Mouse (Mus musculus) thymus, postnatal 0 days (tissue): ENCODE results near the gene Eno2. TPM values are rescaled to one million over a fixed set of nuclear protein-coding genes. Genes with fewer than 3 reads are reported as not detected.

Source experiments
- DNase-seq: peaks from one replicate; pipeline ENCODE4 v3.0.0-alpha.2; 2015; ENCODE audit warnings: low spot score
- polyA plus RNA-seq: library from polyadenylated mRNA; unstranded; fragments of >200 nt; fragmentation: Nextera tagmentation; extraction: Ambion mirVana; gene quantifications from 2 replicates; pipeline ENCODE4 v1.2.1, GENCODE M21; 2015

Gene Eno2
- polyA plus RNA-seq, 1 experiment from 2014 or later, result 3.8 TPM

DNA sequence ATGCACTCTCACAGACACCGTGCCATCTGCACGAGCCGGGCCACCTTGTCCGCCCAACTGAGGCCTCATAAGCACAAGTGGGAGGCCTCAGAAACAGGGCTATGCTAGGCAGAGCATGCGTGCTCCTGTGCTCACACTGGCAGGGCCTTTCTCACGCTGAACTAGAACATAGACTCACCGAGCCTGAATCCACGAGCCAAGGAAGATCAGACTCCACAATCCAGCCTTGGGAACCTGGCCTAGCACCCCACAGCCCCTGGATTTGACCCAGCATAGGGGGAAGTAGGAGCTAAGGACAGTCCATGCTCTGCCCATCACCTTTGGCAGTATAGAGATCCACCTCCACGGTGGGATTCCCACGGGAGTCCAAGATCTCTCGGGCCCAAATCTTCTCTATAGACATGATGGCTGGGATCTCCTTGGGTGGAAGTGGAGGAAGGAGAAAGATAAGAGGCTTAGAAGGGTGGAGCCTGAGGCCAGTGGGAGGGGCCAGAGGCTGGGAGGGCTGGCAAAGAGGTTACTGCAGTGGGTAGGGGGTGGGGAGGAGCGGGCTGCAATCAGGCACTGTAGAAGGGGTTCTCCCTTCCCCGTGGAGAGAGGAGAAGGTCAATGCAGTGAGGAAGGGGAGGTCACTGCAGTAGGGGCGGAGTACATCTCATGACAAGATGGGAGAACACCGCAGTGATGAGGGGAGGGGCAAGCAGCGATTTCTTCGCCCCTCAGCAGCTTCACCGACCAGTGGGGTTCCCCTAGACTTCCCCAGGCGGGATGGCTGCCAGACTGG is 1.4 kb downstream of the Eno2 start:
- no peak for DNase-seq

DNA sequence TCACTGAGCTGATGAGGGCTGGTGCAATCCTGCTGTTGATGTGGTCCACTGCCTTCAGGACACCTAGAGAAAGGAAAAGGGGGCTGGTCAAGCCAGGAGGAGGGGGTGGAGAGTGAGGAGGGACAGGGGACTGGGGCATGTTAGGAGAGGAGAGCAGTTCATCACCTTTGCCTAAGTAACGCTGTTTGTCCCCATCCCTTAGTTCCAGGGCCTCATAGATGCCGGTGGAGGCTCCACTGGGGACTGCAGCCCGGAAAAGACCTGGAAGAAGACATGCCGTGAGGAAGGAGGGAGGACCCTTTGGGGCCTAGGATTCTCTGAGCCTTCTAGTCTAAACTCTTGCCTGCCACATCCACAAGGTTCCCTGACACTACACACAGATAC is 1.9 kb downstream of the Eno2 start:
- no peak for DNase-seq

DNA sequence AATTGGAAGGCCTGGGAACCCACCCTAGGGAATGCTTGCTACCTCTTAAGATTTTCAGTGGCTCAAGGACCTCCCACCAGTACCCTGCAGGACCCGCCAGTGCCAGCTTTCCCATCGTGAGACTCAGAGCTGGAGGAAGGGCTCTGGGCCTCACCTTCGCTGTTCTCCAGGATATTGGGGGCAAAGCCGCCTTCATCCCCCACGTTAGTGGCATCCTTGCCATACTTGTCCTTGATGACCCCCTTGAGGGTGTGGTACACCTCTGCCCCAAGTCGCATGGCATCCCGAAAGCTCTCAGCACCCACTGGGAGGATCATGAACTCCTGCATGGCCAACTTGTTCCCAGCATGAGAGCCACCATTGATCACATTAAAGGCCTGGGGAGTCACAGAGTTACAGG is 3.5 kb downstream of the Eno2 start:
- DNase-seq, result no peak

DNA sequence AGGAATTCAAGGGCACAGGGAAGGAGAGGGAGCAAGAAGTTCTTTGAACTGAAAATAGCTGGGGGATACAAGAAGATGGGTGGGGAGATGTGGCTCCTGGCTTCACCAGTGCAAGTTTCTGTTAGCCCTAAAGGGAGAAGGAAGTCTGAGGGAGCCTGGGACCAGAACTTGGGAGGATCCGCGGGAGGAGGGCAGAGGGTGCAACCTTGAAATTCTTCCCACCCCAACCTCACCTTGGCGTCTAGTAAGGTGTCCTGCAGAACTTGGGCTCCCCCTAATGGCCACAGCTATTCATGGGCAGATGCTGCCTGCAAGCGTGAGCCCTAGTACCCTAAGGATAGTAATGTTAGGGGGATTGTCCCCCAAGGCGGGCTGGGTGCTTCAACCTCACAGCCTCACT is 10.2 kb downstream of the Eno2 start:
- DNase-seq, result peak; percentile 88

DNA sequence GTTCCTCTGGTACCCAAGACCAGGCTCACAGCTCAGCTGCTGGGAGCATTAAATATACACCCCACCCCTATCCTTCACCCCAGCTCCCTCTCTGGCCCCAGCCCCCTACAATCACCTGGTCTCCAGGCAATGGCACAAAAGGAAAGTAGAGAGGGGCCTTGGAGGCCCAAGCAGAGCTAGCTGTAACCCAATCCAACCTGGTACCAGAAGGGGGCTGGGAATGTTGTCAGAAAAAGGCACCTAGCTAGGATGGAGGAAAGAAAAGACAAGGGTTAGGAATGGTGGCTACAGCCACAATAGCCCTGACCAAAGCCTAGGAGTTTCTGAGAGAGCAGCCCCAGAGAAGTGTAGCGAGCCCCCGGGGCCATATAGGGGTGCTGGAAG is 10.6 kb downstream of the Eno2 start:
- no peak for DNase-seq

DNA sequence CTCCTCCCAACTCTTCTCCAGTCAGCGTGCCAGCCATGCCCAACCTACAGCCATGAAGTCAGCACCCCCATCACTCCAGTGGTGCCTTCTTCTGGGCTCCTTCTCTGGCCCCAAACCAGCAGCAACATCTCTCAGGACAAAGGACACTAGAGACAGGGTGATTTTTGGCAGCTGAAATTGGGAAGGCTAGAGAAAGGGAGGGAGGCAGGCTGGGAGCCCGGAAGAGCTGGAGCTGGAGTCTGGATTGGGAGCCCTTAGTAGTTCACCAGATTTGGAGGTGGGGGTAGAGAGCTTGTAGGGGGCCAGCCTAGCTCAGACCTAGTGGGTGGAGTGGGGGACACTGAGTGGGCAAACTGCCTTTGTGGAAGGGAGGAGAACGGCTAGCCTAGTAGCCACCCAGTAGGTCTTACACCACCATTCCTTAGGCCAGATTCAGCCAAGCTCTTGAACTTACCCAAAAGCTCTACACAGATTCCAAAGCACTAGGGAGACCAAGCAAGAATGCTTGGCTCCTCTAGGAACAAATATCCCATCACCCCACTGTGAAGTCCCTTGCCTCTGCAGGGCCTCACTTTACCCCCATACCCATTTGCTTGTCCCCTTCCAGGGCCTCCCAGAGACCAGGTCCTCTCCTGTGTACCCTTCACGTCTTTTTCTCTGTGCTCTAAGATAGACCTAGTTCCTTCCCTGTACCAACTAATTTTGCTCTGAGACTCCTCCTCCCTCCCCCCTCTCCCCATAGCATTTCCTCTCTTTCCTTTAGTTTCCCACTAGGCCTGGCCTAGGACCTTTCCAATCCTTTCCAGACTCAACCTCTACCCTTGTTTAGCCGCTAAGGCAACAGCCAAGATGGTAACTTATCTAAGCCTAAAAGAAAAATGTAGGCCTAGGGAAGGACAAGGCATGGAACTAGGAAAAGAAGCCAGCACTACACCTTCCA is 11.3 kb downstream of the Eno2 start:
- no peak for DNase-seq

DNA sequence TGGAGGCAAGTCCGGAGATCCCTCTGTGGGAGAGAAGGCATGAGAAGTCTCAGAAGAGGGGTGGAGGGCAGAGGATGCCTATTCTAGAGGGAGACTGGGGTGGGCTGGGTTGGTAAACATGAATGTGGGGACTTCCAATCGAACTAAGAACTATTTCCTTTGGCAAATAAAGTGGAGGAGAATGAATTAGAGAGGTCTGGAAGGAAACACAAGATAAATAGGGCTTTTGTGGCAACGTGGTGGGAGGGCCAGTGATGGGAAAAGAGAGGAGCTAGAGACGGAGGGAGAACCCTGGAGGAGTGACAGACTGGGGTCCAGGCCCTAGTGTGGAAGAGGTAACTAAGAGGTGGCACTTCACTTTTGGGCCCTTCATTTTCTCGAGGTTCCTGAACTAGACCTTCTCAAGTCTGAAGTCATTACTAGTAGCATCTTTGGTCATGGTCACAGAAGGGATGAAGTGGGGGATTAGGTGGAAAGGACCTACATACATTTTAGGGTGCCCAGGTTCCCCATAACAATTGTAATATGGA is 12.1 kb downstream of the Eno2 start:
- DNase-seq, result no peak

DNA sequence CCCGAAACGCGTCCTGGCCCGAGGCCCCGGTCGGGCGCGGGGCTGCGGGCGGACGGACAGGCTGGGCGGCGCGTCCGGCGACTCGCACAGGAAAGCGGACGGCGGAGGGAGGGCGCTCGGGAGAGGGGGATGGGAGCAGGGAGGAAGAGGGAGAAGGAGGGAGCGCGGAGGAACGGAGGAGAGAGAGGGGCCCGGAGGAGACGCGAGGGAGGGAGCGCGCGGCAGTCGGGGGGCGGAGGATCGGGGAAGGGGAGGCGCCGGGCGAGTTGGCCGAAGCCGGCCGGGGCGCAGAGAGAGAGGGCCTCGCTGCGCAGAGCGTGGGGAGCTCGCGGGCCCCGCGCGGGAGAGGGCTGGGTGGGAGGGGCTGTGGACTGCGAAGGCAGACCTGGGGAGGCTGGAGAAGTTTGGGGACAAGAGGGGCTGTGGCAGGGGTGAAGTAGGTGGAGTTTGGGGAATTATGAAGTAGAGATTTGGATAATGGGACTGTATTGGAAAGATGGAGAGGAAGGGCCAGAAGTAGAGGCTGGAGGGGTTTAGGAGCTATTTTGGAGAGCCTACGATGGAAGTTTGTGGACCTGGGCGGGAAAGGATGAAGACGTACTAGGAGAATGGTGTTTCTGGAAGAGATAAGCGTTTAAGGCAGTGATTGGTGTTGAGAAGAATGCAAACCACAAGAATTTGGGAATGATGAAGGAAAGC is 12.7 kb downstream of the Eno2 start:
- peak; percentile 40 for DNase-seq

DNA sequence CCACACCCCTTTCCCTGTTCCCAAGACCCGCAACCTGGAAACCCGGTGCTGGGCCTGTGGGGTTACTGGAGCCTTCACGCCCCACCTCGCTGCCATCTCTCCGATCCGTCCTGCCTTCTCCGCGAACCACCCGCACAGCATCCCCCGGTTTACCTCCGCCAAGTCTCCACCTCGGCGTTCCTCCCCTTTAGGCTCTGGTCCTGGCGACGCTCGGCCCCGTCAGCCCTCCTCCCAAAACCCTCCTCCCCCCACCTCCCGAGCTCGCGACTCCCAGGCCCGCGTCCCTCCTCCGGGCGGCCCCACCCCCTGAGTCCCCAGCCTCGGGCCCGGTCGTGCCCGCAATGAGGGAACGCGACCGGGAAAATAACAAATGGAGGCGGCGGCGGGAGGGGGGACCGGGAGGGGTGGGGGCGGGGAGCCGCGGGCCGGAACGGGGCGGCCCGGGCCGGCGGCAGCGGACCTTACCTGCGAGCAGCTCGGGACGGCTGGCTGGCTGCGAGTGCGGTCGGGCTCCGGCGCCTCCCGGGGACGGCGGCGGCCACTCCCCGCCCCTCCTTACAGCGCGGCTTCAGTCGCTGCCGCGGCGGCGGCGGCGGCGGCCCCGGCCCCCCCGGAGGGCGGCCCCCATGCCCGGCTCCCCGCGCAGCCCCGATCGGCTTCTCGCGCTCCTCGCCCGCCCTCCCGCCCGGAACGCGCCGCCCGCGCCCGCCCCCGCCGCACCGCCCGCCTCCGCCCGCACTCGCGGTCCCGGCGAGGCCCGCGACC is 13.5 kb downstream of the Eno2 start, which contains the start of the genes Gm45234 and Atn1:
TSS of gene Gm45234 (minus strand) at position 191 of the 765 bp plus-strand sequence.
TSS of gene Atn1 (minus strand) at position 694 of the 765 bp plus-strand sequence.
- DNase-seq, result no peak

DNA sequence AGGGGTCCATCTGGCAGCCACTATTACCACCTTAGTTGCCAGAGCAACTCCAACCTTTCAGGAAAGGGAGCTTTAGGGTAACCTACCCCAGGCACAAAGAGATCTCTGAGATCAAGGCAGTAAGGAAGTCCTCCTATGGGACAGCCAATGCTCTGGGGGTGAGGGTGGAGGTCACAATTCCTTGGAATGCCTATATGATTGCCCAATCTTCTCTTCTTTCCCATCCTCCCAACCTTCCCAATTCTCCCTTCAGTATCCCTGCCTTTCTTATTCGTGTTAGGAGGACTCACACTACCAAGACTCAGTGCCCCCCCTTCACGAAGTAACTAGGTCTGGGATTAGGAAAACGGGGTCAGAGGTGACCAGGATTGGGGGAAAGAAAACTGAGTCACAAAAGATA is 14.2 kb downstream of the Eno2 start:
- no peak for DNase-seq

DNA sequence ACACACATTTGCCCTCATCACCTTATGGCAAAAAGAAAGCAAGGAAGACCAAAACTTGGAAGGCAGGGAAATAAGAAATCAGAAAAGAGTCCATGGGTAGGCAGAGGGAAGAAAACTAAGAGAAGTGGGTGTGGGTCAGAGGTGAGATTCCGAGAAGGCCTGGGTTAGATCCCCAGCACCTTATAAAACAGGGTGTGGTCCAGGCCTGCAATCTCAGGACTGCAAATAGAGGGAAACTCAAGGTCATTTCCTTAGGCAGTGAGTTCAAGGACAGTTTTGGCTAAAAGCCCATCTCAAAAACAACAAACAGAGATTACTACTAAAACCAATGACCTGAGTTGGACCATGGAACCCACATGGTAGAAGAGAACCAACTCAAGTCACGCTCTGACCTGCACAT is 15.6 kb downstream of the Eno2 start:
- no peak for DNase-seq

DNA sequence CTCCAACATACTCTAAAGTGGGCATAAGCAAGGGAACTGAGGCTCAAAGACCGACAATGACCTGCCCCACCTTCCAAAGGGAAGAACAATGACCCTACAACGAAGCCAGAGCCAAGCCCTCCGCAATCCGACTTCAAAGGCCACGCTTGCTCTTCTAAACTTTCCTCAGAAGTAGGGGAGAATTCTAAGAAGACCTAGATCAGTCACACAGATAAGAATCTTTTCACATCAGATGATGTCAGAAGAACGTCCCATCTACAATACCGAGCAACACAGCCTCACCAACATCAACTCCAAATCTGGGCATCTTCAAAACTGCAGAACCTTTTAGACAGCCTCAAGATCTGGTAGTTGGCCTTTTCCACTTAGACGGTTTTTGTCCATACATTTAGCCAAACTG is 19.1 kb downstream of the Eno2 start:
- peak; percentile 55 for DNase-seq

DNA sequence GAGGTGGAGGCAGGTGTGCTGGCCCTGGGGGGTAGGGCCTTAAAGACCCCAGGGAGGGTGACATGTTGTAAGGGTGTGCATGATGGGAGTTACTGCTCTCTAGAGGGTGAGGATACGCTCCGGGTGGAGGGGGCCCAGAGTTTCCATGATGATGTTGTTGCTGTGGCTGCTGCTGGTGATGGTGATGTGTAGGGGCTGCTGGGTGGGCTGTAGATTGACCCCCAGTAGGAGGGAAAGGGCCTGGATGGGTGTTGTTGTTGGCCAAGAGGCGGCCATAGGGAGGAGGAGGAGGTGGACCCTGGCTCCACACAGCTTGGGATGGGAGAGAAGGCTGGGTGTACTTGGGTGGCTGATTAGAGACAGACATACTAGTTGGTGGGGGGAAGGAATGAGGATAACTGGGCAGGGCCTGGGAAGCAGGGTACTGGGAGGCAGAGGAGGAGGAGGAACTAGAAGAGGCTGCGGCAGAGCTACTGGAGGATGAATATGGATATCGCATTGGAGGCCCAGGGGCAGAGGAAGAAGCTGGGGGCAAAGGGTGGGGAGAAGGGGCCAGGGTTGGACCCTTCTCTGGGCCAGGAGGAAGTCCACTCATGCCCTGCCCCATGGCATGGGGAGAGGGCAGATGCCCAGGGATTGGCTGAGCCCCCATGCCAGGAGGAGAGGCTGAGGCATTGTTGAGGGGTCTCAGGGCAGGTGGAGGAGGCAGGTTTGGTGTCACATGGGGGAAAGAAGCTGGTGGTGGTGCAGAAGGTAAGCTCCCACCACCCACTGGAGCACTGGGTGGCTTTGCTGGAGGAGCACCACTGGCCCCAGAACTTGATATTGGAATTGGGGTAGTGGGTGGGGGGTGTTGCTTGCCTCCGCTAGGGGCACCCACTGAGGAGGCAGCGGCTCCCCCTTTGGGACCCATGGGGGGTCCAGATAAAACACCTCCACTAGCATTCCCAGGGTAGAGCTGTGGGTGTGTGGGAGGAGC is 22.5 kb downstream of the Eno2 start:
- no peak for DNase-seq

DNA sequence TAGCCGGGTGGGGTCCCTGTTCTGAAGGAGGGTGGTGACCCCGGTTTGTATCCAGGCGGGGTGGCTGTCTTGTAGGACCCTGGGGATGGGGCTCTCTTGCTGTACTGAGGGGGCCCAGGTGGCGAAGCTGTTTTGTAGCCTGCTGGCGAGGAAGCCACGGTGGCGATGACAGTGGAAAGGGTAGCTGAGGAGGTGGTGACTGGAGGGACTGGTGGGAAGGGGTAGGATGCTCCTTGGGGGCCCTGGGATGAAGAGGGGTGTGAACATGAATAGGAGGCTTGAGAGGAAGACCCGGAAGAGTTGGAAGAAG is 23.2 kb downstream of the Eno2 start:
- no peak for DNase-seq

DNA sequence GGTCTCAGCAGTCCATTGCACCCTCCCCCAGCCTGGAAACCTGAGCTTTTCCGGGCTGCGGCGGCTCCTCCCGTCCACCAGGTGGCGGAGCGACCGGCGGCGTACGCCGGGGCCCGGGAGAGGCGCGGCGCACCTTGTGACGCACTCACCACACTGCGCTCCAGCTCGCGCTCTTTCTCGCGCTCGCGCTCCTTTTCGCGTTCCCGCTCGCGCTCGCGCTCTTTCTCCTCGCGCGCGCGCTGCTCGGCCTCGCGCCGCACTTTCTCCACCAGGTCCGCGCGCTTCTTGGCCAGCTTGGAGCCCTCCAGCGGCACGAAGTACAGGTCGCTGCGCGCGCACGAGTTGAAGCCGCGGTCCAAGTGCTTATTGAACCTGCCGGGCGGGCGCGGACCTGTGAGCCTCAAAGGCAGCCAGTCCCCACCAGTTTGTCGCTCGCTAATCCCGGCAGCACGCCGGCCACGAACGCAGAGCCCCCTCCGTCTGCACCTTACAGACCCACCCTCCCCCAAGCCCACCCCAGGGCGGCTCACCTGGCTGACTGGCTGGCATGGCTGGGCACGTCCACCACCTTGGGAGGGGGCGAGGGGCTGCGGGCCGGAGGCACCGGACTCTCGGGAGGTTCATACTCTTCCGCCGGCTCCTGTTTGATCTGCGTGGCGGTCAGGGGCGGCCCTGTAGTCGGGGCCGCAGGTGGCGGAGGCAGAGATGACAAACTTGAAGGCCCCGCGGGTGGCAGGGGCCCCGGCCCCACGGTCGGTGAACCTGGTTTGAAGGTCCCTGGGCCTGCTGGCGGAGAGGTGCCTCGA is 23.8 kb downstream of the Eno2 start:
- DNase-seq, result peak; percentile 96

DNA sequence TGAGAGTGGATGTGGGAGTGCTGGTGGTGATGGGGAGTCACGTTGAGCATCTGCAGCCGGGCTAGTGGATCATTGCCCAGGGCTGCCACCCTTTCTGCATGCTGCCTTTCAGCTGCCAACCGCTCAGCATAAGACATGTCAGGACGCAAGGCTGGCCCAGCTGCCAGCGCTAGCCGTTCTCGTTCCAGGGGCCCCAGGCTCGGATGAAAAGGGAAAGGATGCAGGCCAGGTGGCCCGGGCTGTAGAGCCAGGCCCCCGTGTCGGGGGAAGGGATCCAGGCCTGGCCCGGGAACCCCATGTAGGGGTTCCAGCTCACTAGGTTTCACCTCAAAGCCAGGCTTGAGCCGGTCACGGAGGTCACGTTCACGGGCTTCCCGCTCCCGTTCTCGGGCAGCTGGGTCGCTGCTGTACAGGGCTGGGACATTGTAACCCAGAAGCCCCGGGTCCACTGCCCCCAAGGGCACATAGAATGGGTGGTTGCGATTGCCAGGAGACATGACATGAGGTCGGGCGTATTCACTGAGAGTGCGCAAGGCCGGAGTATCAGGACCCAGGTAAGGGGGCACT is 24.6 kb downstream of the Eno2 start:
- DNase-seq, result no peak

DNA sequence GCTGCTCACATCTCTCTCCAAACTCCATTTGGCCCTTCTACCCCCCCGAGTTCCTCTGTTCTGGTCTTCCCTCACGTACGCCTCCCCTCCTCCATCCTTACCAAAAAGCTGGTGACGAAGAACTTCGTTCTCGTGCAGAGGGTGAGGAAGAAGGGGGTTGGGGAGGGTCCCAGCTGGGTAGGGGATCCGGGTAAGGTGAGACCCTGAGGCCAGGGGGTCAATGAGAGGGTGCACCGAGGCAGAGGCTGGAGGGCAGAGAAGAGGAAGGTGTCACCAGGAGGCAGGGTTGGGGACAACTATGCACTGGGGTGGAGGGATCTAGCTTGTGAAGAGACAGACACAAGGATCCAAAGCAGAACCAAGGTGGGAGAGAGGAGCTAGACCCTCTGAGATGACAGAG is 25.8 kb downstream of the Eno2 start:
- DNase-seq, result no peak

DNA sequence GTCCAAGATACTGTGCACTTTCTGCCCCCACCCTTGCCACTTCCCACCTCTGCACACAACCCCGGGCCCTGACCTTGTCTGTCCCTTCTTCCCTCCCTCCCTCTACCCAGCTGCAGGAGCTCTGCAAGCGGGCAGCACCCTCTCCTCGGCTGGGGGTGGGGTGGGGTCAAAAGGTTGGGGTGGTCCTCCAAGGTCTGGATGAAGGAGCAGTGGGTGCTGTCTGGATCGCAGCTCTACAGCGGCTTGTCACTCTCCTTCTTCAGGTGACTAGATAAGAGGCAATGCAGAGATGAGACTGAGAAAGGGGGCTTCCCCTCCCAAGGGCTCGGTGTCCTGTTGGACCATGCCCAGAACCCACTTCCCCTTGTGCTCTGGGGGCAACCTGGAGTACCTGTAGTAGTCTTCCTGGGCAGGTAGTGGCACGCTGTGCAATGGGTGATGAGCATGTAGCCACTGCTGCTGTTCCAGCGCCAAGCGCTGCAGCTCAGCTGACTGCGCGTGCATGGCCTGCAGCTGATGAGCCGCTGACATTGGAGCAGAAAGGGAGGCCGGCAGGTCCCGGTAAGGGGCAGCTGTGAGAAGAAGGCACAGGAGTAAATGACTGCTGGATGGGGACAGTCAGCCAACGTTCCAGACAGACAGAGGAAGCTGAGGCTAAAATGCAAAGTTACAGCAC is 26.5 kb downstream of the Eno2 start:
- DNase-seq, result no peak
